Mouse (Mus musculus): Measurements from ENCODE around the gene Hpcal1. TPM values are rescaled to one million over a fixed set of nuclear protein-coding genes. Genes with fewer than 3 reads are reported as not detected.

Hpcal1 gene
- polyA plus RNA-seq (2014; fragmentation: Nextera tagmentation; extraction: Ambion mirVana), result 22.1 and 22.9 TPM in 2 replicates

DNA sequence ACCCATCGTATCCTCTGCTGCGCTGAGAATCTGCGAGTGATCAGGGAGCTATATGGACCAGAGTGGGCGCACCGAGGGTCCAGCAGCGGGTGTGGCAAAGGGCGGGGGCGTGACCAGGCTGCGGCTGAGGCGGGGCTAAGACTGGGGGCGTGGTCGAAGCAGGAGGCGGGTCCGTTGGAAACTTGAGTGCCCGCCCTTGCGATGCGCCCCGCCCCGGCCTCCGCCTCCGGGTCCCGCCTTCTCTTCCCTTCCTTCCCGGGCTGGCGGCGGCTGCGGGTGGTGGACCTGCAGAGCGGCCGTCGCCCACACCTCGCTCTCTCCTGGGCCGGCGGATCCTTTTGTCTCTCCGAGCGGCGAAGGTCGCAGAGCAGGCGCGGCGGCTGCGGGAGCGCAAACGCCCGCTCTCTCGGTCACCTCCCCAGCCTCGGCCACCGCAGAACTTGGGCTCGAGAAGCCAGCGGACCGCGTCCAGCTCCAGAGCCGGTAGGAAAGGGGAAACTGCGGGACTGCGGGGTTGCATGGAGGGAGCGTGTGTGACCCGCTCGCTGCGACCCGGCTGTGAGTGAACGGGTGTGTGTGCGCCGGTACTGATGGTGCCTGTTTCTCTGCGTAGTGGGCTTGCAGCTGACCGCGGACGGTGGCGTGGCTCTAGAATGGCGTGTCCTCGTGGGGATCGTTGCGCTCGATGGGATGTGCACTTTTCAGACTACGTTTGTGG lies at the start of gene Hpcal1:
Gene Hpcal1, plus strand, starts transcription at position 293 of the 718 bp plus-strand sequence.
- Histone ChIP-seq H3K36me3 (ENCODE audit: control insufficient read depth, insufficient read depth, low read length) (no peaks in the 10 kb centered on the region), H3K27me3 (ENCODE audit: control insufficient read depth, insufficient read depth, low read length) (no peaks in the 10 kb centered on the region), H3K9me3 (replicated peaks; ENCODE audit: control insufficient read depth, low read length) (no peaks in the 10 kb centered on the region), H3K9ac (ENCODE audit: low read depth, low read length) (peak within 1 kb of the TSS; percentile 68), H3K4me1 (ENCODE audit: control insufficient read depth, insufficient read depth, low read length) (no peaks in the 10 kb centered on the region), H3K27ac (ENCODE audit: low read depth, low read length) (no peak within 1 kb of the TSS), H3K4me3 (ENCODE audit: low read depth, low read length) (peak within 1 kb of the TSS; percentile 60), H3K4me2 (peak within 1 kb of the TSS; percentile 87)
- under 1% methylated on average over 57 of the region's 72 CpGs for WGBS (ENCODE audit: insufficient replicate concordance)
- peak; percentile 91 for ATAC-seq (replicated peaks; ENCODE audit: insufficient number of reproducible peaks, low FRiP score, low TSS enrichment)

DNA sequence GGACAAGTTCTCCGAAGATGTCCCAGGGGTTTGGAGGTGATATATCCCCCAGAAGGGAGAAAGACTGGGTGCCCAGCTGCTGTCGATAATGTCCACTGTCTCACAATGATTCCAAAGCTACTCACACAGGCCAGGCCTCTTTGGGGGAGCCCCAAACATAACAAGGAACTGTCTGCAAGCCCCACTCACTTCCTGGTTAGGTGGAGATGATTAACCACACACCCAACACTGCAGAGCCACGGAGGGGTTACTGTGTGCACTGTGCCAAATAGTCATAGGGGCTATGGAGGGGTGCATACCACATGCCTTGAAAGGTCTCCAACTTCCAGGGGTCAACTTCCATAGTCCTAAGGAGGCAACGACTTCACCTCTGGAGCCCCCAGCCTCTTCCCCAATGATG lies 49.4 kb upstream of the Hpcal1 start:
- Histone ChIP-seq H3K36me3 (ENCODE audit: control insufficient read depth, insufficient read depth, low read length) (no peaks in the 10 kb centered on the region), H3K9me3 (replicated peaks; ENCODE audit: control insufficient read depth, low read length) (no peaks in the 10 kb centered on the region; the same call in 1 of the 2 replicates), H3K4me1 (ENCODE audit: control insufficient read depth, insufficient read depth, low read length) (no peaks in the 10 kb centered on the region), H3K27ac (ENCODE audit: low read depth, low read length) (no peak overlapping the region), H3K9ac (ENCODE audit: low read depth, low read length) (no peak overlapping the region), H3K4me3 (ENCODE audit: low read depth, low read length) (no peak overlapping the region), H3K4me2 (no peak overlapping the region), H3K27me3 (ENCODE audit: control insufficient read depth, insufficient read depth, low read length) (no peaks in the 10 kb centered on the region)
- no peak; the same call in 1 of the 2 replicates for ATAC-seq (replicated peaks; ENCODE audit: insufficient number of reproducible peaks, low FRiP score, low TSS enrichment)
- 62% methylated on average over 4 of the region's 4 CpGs for WGBS (ENCODE audit: insufficient replicate concordance)

DNA sequence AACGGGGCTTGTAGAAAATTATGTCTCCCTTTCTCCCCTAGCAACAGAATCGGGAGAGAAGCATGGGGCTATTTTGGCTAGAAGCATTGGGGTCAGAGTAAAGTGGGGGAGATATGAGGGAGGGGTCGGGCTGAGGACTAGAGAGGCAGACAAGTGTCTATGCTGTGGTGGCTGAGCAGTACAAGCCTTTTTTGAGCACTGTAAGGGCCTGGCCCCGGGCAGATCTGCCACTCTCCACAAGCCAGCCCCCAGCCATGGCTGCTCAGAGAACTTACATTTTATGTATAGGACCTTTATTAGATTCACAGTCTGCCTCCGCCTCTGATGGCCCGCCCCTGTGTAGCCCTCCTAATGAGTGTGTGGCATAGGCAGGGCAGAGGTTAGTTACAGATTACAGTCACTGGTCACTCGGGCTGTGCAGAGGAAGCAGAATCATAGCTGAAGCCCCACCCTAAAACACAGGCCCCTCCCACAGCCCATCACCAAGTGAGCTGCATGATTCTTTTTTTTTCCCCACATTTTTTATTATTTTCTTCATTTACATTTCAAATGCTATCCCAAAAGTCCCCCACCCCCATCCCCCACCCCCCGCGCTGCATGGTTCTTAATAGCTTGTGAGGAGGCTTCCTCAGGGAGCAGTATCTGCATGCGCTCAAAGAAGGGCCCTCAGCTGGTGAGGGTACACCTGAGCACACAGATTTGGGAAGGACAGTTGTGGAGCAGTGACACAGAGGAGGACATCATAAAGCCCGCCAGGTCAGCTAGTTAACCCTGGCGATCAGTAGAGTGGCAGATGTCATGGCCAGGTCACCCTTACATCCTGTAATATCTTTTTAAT lies 46.1 kb upstream of the Hpcal1 start:
- H3K9me3 ChIP-seq (replicated peaks; ENCODE audit: control insufficient read depth, low read length), result no peaks in the 10 kb centered on the region; the same call in 1 of the 2 replicates
- H3K36me3 ChIP-seq (ENCODE audit: control insufficient read depth, insufficient read depth, low read length), result no peaks in the 10 kb centered on the region
- no peaks in the 10 kb centered on the region for H3K27me3 ChIP-seq (ENCODE audit: control insufficient read depth, insufficient read depth, low read length)
- H3K4me1 ChIP-seq (ENCODE audit: control insufficient read depth, insufficient read depth, low read length), result no peaks in the 10 kb centered on the region
- 76% methylated on average over 12 of the region's 12 CpGs for WGBS (ENCODE audit: insufficient replicate concordance)
- ATAC-seq (replicated peaks; ENCODE audit: insufficient number of reproducible peaks, low FRiP score, low TSS enrichment), result no peak
- no peak overlapping the region for H3K9ac ChIP-seq (ENCODE audit: low read depth, low read length)
- no peak overlapping the region for H3K4me3 ChIP-seq (ENCODE audit: low read depth, low read length)
- H3K4me2 ChIP-seq, result no peak overlapping the region
- no peak overlapping the region for H3K27ac ChIP-seq (ENCODE audit: low read depth, low read length)

DNA sequence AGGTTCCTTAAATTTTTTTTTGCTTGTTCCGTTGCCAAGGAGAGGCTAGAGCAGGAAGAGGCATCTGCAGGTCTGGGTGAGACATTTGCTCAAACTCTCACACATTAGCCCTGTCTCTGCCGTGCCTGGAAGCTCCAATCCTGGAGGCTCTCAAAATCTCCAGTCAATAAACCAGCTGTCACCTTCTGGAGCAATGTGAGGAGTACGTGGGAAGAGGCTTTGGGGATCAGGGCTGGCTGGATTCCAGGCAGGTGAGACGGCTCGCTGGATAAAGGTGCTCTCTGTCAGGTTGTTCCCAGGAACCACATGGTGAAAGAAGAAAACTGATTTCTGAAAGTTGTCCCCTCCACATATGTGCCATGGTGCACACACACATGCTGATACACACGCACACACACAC lies 44.2 kb upstream of the Hpcal1 start:
- Histone ChIP-seq H3K4me3 (ENCODE audit: low read depth, low read length) (no peak overlapping the region), H3K4me1 (ENCODE audit: control insufficient read depth, insufficient read depth, low read length) (no peaks in the 10 kb centered on the region), H3K9ac (ENCODE audit: low read depth, low read length) (no peak overlapping the region), H3K27me3 (ENCODE audit: control insufficient read depth, insufficient read depth, low read length) (no peaks in the 10 kb centered on the region), H3K4me2 (no peak overlapping the region), H3K36me3 (ENCODE audit: control insufficient read depth, insufficient read depth, low read length) (no peaks in the 10 kb centered on the region), H3K27ac (ENCODE audit: low read depth, low read length) (no peak overlapping the region), H3K9me3 (replicated peaks; ENCODE audit: control insufficient read depth, low read length) (no peaks in the 10 kb centered on the region; the same call in 1 of the 2 replicates)
- ATAC-seq (replicated peaks; ENCODE audit: insufficient number of reproducible peaks, low FRiP score, low TSS enrichment), result no peak
- 65% methylated on average over 6 of the region's 6 CpGs for WGBS (ENCODE audit: insufficient replicate concordance)

GRCm38 (mm10) chr12:17651223-17652095 lies 39.2 kb upstream of the Hpcal1 start:
- no peaks in the 10 kb centered on the region for H3K27me3 ChIP-seq (ENCODE audit: control insufficient read depth, insufficient read depth, low read length)
- H3K27ac ChIP-seq (ENCODE audit: low read depth, low read length), result no peak overlapping the region
- H3K4me2 ChIP-seq, result no peak overlapping the region
- 63% methylated on average over 7 of the region's 7 CpGs for WGBS (ENCODE audit: insufficient replicate concordance)
- H3K9ac ChIP-seq (ENCODE audit: low read depth, low read length), result no peak overlapping the region
- no peak for ATAC-seq (replicated peaks; ENCODE audit: insufficient number of reproducible peaks, low FRiP score, low TSS enrichment)
- no peaks in the 10 kb centered on the region for H3K9me3 ChIP-seq (replicated peaks; ENCODE audit: control insufficient read depth, low read length)
- no peaks in the 10 kb centered on the region for H3K4me1 ChIP-seq (ENCODE audit: control insufficient read depth, insufficient read depth, low read length)
- no peaks in the 10 kb centered on the region for H3K36me3 ChIP-seq (ENCODE audit: control insufficient read depth, insufficient read depth, low read length)
- H3K4me3 ChIP-seq (ENCODE audit: low read depth, low read length), result no peak overlapping the region

DNA sequence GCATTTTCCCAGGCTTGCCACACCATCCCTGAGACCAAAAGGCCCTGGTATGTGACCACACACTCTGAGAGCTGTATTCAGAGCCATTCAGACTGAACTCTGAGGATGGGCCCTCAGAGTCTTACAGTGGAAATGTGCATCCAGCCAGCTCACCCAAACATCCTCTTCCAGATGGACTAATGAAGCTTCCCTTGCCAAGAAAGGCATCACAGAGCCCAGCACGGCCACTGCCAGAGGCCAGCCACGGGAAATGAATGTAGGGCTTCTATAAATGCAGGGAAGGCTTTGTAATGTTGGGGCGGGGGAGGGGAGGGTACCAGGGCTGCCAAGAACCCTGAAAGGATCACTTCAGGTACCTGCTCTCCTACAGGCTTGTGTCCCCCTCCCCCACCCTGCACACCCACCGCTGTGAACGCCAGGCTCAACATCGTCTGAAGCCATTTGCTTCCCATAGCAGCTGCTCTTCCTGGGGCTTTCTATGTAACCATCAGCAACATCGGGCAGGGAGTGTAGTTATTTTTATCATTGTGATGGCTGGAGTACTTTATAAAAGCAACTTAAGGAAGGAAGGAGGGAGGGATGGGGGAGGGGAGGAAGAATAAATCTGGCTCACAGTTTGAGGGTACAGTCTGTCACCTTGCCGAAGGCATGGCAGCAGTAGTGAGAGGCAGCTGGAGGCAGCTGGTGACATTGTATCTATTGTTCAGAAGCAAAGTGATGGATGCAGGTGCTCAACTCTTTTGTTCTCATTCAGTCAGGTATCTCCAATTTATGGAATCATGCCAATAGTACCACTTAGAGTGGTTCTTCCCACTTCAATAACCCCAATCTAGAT lies 38.2 kb upstream of the Hpcal1 start:
- Histone ChIP-seq H3K4me3 (ENCODE audit: low read depth, low read length) (no peak overlapping the region), H3K4me1 (ENCODE audit: control insufficient read depth, insufficient read depth, low read length) (no peaks in the 10 kb centered on the region), H3K9ac (ENCODE audit: low read depth, low read length) (no peak overlapping the region), H3K4me2 (no peak overlapping the region), H3K27me3 (ENCODE audit: control insufficient read depth, insufficient read depth, low read length) (no peaks in the 10 kb centered on the region), H3K27ac (ENCODE audit: low read depth, low read length) (no peak overlapping the region), H3K36me3 (ENCODE audit: control insufficient read depth, insufficient read depth, low read length) (no peaks in the 10 kb centered on the region), H3K9me3 (replicated peaks; ENCODE audit: control insufficient read depth, low read length) (no peaks in the 10 kb centered on the region)
- no peak for ATAC-seq (replicated peaks; ENCODE audit: insufficient number of reproducible peaks, low FRiP score, low TSS enrichment)
- 55% methylated on average over 8 of the region's 8 CpGs for WGBS (ENCODE audit: insufficient replicate concordance)

DNA sequence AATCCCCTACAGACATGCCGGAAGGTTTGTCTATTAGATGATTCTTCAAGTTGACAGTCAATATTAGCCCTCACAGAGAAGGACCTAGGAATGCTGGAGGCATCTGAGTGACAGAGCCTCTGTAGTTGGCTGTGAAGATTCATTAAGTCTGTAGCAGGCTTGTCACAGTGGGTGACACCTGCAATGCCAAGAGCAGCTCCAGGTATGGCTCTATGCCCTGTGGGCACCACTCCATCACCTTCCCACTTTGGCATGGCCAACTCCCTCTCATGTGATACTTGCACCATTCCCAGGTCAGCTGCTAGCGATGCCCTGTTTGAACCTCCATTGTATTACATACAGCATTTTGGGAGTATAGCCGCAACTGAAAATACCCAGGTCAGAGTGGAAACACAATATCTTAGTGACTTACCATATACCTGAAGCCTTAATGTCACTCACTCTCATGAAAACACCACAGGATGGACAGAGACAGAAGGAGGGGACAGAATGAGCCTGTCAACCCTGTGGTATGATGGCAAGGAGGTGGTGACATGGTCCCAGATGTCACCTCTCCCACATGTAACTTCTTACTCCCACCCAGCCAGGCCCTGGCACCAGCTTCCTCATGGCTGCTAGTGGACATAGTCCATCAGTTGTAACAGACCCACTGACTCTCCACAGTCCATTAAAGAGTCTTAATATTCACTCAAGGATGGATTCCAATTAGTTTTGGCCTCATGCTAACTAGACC lies 37.4 kb upstream of the Hpcal1 start:
- 88% methylated on average over 3 of the region's 3 CpGs for WGBS (ENCODE audit: insufficient replicate concordance)
- no peak overlapping the region for H3K9ac ChIP-seq (ENCODE audit: low read depth, low read length)
- H3K9me3 ChIP-seq (replicated peaks; ENCODE audit: control insufficient read depth, low read length), result no peaks in the 10 kb centered on the region
- no peaks in the 10 kb centered on the region for H3K36me3 ChIP-seq (ENCODE audit: control insufficient read depth, insufficient read depth, low read length)
- no peak overlapping the region for H3K4me3 ChIP-seq (ENCODE audit: low read depth, low read length)
- H3K4me1 ChIP-seq (ENCODE audit: control insufficient read depth, insufficient read depth, low read length), result no peaks in the 10 kb centered on the region
- no peak overlapping the region for H3K4me2 ChIP-seq
- H3K27me3 ChIP-seq (ENCODE audit: control insufficient read depth, insufficient read depth, low read length), result no peaks in the 10 kb centered on the region
- H3K27ac ChIP-seq (ENCODE audit: low read depth, low read length), result no peak overlapping the region
- ATAC-seq (replicated peaks; ENCODE audit: insufficient number of reproducible peaks, low FRiP score, low TSS enrichment), result no peak

Data from heart, embryonic 11.5 days (tissue).